Mouse (Mus musculus) lung, postnatal 0 days (tissue): Measurements from ENCODE around the gene Cactin.

Source experiments
- CTCF ChIP-seq: IDR thresholded peaks from 2 replicates; pipeline ENCODE4 v1.5.1; 2016; ENCODE audit warnings: antibody characterized with exemption, mild to moderate bottlenecking
- EP300 ChIP-seq: IDR thresholded peaks from 2 replicates; pipeline ENCODE4 v1.6.1; 2016; ENCODE audit warnings: antibody characterized with exemption, mild to moderate bottlenecking, control low read depth

- TF ChIP-seq CTCF = no peak
- no peak for TF ChIP-seq EP300
Measured at GRCm38 (mm10) chr10:81289811-81290210, 31.1 kb upstream of the Cactin start.
